20 mouse cellular contexts compared by ENCODE assay signal in genomic region chr11:30623218-30623617, GRCm38 (mm10). TPM values are rescaled to one million over a fixed set of nuclear protein-coding genes. Genes with fewer than 3 reads are reported as not detected.
DNase-seq lines count a peak whose midpoint lies in the region; ATAC-seq lines count a peak whose summit lies in the region.
"Had no signal": no experiment of that assay in that cellular context is flagged by ENCODE, and none has a peak within 500 bp of the region (broad histone marks: within the 10 kb centered on the region; RNA-seq: fewer than 3 reads in every experiment).

No protein-coding gene starts in this region.

- H3K27me3 ChIP-seq in erythroblast, embryonic 14.5 days (ENCODE audit: control insufficient read depth), result no peaks in the 10 kb centered on the region
- no peaks in the 10 kb centered on the region for H3K27me3 ChIP-seq in liver, embryonic 12.5 days (replicated peaks)
- no peaks in the 10 kb centered on the region for H3K27me3 ChIP-seq in liver, embryonic 16.5 days (ENCODE audit: control insufficient read depth, insufficient read depth, low read depth, low read length)
- H3K27me3 ChIP-seq: embryonic facial prominence, embryonic 13.5 days; hindbrain, embryonic 12.5 days; hindbrain, embryonic 15.5 days had no signal

- 57% methylated on average over 2 of the region's 2 CpGs for WGBS in liver, embryonic 12.5 days (ENCODE audit: insufficient replicate concordance)
- WGBS in liver, embryonic 16.5 days (ENCODE audit: insufficient replicate concordance), result 52% methylated on average over 2 of the region's 2 CpGs

- no peak overlapping the region for H3K27ac ChIP-seq in liver, embryonic 12.5 days
- no peak overlapping the region for H3K27ac ChIP-seq in liver, embryonic 16.5 days (ENCODE audit: low read length)
- H3K27ac ChIP-seq: embryonic facial prominence, embryonic 10.5 days; embryonic facial prominence, embryonic 13.5 days; hindbrain, embryonic 12.5 days; hindbrain, embryonic 15.5 days had no signal

- H3K9ac ChIP-seq in liver, embryonic 12.5 days, result no peak overlapping the region
- no peak overlapping the region for H3K9ac ChIP-seq in liver, embryonic 16.5 days (ENCODE audit: low read depth, low read length)
- H3K9ac ChIP-seq: embryonic facial prominence, embryonic 13.5 days; hindbrain, embryonic 12.5 days; hindbrain, embryonic 15.5 days had no signal

- no peak for ATAC-seq in erythroblast, adult 5-6 weeks (replicated peaks; ENCODE audit: low FRiP score, poor library complexity, severe bottlenecking)
- peak; percentile 33; the same call in 1 of the 2 replicates for ATAC-seq in liver, embryonic 12.5 days
- 0 out of 2 replicates have a peak, but pooled peaks have one; percentile 47 for ATAC-seq in liver, embryonic 16.5 days (ENCODE audit: low read depth)
- ATAC-seq: forebrain, embryonic 14.5 days had no signal

- peak overlapping the region; percentile 9 for H3K4me3 ChIP-seq in erythroblast, embryonic 14.5 days (replicated peaks)
- H3K4me3 ChIP-seq in liver, embryonic 12.5 days, result no peak overlapping the region
- no peak overlapping the region for H3K4me3 ChIP-seq in liver, embryonic 16.5 days (ENCODE audit: low read depth, low read length)
- H3K4me3 ChIP-seq: embryonic facial prominence, embryonic 10.5 days; embryonic facial prominence, embryonic 13.5 days; hindbrain, embryonic 12.5 days; hindbrain, embryonic 15.5 days had no signal

- H3K36me3 ChIP-seq in erythroblast, embryonic 14.5 days (ENCODE audit: control insufficient read depth), result no peaks in the 10 kb centered on the region; the same call in 1 of the 2 replicates
- H3K36me3 ChIP-seq in liver, embryonic 12.5 days, result no peaks in the 10 kb centered on the region
- no peaks in the 10 kb centered on the region for H3K36me3 ChIP-seq in liver, embryonic 16.5 days (ENCODE audit: control insufficient read depth, insufficient read depth)
- H3K36me3 ChIP-seq: embryonic facial prominence, embryonic 10.5 days; embryonic facial prominence, embryonic 13.5 days; hindbrain, embryonic 12.5 days had no signal

- peaks cover 54% of the 10 kb centered on the region for H3K4me1 ChIP-seq in erythroblast, embryonic 14.5 days (ENCODE audit: control insufficient read depth)
- peaks cover 33% of the 10 kb centered on the region for H3K4me1 ChIP-seq in liver, embryonic 12.5 days
- peaks cover 5% of the 10 kb centered on the region for H3K4me1 ChIP-seq in liver, embryonic 16.5 days (ENCODE audit: control insufficient read depth, low read depth, low read length)
- H3K4me1 ChIP-seq: embryonic facial prominence, embryonic 10.5 days; embryonic facial prominence, embryonic 13.5 days; hindbrain, embryonic 12.5 days; hindbrain, embryonic 15.5 days had no signal

- H3K9me3 ChIP-seq in erythroblast, embryonic 14.5 days (ENCODE audit: control insufficient read depth, low read length), result no peaks in the 10 kb centered on the region
- H3K9me3 ChIP-seq in liver, embryonic 12.5 days (replicated peaks), result no peaks in the 10 kb centered on the region
- H3K9me3 ChIP-seq in liver, embryonic 16.5 days (replicated peaks; ENCODE audit: control insufficient read depth, low read length), result no peaks in the 10 kb centered on the region
- H3K9me3 ChIP-seq: embryonic facial prominence, embryonic 10.5 days; embryonic facial prominence, embryonic 13.5 days; hindbrain, embryonic 12.5 days; hindbrain, embryonic 15.5 days had no signal

- no peak overlapping the region for H3K4me2 ChIP-seq in liver, embryonic 12.5 days
- no peak overlapping the region for H3K4me2 ChIP-seq in liver, embryonic 16.5 days (ENCODE audit: low read depth, low read length)
- H3K4me2 ChIP-seq: embryonic facial prominence, embryonic 13.5 days; heart, embryonic 11.5 days; hindbrain, embryonic 12.5 days; hindbrain, embryonic 15.5 days had no signal

- DNase-seq in liver, result no peak
- DNase-seq in cerebellum, postnatal 10 days, result no peak
- DNase-seq: adrenal gland, adult 2 months; adrenal gland, postnatal 14 days; cerebellum, adult 11 months; cerebellum, adult 2 months; cerebellum, adult 9-11 months; cerebellum, postnatal 36 days; embryo, embryonic 11 days; gastrocnemius, postnatal 14 days had no signal

RNA-seq across cellular contexts. Expression of gene Acyp2, which starts 26.2 kb away (rescaled TPM):
- 0.39 and 0.53 TPM in 2 replicates for polyA plus RNA-seq in erythroblast, embryonic 14.5 days (2012)
- 1.7 TPM in 2 replicates for total RNA-seq in erythroblast, adult 5-6 weeks (2015; ENCODE audit: low replicate concordance)
- 2.1 TPM in 1 of 2 replicates, not detected in the other for total RNA-seq in erythroblast, adult 5-6 weeks (2017; ENCODE audit: low replicate concordance)
- polyA plus RNA-seq in liver, embryonic 12.5 days (2016; fragmentation: Nextera tagmentation; extraction: Ambion mirVana), result 5.5 TPM in 2 replicates
- polyA plus RNA-seq in liver, embryonic 16.5 days (2015; fragmentation: Nextera tagmentation; extraction: Ambion mirVana), result 2.0 and 3.4 TPM in 2 replicates
